Mouse (Mus musculus) regulatory T cell (primary cell): ENCODE data around the gene Gmps.

Experiments used
- in situ Hi-C: fragments of 300-600 bp; cut with MboI, MseI; formaldehyde crosslinking; loops from one replicate; pipeline ENCODE4 v1.15.1; 2025; ENCODE audit warnings: high pct_unique_total_duplicates

Gmps gene

GRCm38 (mm10) chr3:64039818-64040784 is 64.2 kb downstream of the Gmps start:
- in situ Hi-C loops = loop anchor here (25.0 kb wide), 1 partner anchor 747 kb away; no protein-coding TSS in a partner anchor
